Mouse (Mus musculus) urinary bladder, postnatal 14 days (tissue): ENCODE measurements around the gene Ubap2.
A peak's percentile ranks its signal among the peaks of the same experiment; 100 is the strongest.

ENCODE experiments used
- DNase-seq: peaks from one replicate; pipeline ENCODE4 v3.0.0; 2021; ENCODE audit warnings: low spot score

Ubap2 gene

GRCm38 (mm10) chr4:41260691-41261090 is 14.3 kb downstream of the Ubap2 start:
- no peak for DNase-seq

- DNase-seq = no peak
Observed at GRCm38 (mm10) chr4:41259019-41259418, 15.9 kb downstream of the Ubap2 start.

- no peak for DNase-seq
Observed at GRCm38 (mm10) chr4:41257752-41258151, 17.2 kb downstream of the Ubap2 start.

DNA sequence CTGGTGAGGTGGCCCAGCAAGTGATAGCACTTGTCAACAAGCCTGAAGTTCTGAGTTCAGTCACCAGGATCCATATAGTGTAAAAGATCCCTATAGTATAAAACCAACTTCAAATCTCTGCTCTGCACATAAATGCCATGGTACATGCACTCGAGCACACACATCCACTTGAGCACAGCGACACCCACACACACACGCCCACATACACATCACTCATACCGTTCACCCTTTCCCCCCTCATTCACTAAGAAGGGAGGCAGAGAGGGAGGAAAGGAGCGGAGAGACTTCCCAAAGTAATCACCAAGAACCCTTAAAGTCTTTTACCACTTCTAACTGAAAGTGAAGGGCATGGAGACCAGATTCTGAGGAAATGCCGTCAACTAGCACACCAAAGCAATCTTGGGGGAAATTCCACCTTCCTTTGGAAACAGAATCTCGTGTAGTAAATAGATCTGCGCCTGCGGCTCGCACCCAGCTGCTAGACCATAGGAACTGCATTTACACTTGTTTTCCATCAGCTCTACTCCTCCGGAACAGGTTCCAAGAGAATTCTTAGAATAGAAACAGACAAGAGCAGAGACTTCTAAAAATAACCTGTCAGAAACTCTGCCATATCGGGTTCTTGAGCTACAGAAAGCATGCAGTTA is 19.3 kb downstream of the Ubap2 start:
- no peak for DNase-seq

- no peak for DNase-seq
Observed at GRCm38 (mm10) chr4:41253756-41254155, 21.2 kb downstream of the Ubap2 start.

- DNase-seq = no peak
Observed at GRCm38 (mm10) chr4:41245408-41245807, 29.5 kb downstream of the Ubap2 start.

- no peak for DNase-seq
Observed at GRCm38 (mm10) chr4:41240916-41241315, 34.0 kb downstream of the Ubap2 start.

GRCm38 (mm10) chr4:41235621-41236020 is 39.3 kb downstream of the Ubap2 start:
- no peak for DNase-seq

GRCm38 (mm10) chr4:41226351-41226750 is 48.6 kb downstream of the Ubap2 start:
- DNase-seq = peak; percentile 50

GRCm38 (mm10) chr4:41225412-41225811 is 49.5 kb downstream of the Ubap2 start:
- no peak for DNase-seq

DNA sequence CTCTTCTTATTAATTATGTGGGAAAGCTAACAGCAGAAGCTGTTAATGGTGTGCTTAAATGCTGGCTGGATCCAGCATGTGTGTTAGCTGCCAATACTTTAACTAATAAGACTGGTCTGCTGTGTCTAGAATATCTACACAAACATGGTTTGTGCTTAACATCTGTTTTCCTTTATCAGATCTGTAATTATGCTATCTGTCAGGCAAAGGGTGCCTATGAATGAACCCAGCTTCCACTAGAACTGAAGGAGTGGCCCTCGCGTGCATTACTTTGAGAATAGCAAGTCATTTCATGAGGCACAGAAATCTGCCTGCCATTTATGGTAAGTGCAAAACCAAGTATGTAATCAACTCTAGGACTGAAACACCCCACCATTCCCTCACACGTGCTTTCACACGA is 66.9 kb downstream of the Ubap2 start:
- no peak for DNase-seq

DNA sequence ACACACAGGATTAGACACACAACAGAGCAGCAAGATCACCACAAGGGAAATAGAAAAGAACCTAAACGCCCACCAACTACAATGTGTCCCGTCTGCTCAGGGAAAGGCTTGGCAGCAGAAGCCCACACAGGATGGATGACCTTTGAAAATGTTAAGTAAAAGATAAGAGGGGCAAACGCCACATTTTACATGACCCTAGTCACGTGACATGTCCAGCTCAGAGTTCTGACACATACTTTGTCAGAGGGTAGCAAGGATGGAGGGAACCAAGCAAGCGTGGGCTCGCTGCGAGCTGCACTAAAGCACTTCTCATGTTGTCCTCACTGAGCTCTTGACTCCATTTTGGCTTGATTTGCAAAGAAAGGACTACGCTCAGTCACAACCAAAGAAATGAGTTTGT is 69.2 kb downstream of the Ubap2 start:
- DNase-seq = no peak

GRCm38 (mm10) chr4:41202135-41202534 is 72.8 kb downstream of the Ubap2 start:
- no peak for DNase-seq

DNA sequence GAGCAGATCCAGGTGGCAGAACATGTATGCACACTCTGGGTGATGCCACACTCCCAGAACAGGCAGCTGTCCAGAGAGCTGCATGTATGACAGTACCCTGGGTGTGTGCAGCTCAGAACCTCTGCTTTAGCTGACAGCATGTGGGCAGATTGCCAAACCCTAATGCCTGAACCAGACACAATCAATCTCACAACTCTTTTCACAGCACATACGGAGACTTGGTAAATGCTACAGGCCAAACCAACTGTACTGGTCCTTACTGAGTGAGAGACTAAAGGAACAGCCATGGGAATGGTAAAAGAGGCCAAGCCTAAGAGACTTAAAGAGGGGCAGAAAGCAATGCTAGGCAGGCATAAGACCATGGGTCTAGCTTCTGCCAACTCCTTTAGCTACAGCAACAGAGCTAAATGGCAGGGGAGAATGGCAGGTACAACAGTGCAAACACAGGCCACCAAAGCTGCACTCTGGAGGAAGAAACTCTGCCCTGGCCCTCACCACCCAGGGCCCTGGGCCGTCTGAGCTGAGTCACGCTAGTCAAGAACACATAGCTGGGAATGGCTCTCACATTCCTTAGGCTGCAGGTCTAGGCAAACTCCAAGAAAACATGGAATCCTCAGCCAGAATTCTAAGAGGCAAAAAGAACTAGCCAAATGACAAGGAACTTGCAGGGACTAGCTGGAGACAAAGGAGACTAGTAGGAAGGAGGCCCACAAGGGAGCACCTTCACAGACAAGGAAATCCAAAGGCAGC is 77.9 kb downstream of the Ubap2 start:
- DNase-seq = no peak

DNA sequence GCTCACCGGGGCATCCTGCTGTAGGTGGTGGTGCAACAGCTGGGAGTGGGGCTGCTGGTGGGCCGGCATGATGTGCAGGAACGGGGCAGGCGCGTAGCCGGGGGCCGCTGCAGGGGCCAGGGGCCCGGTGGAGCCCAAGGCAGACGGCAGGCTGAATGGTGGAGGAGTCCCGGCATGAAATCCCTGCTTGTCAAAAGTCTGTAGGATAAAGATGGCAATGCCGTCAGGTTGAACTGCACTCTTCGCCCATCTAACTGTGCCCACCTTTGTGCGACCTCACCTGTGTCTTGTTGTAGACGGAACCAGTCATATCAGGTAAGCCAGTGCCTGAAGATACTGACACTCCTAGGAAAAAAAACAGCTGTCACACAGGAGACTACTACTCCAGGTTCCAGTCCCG is 79.6 kb downstream of the Ubap2 start:
- no peak for DNase-seq

DNA sequence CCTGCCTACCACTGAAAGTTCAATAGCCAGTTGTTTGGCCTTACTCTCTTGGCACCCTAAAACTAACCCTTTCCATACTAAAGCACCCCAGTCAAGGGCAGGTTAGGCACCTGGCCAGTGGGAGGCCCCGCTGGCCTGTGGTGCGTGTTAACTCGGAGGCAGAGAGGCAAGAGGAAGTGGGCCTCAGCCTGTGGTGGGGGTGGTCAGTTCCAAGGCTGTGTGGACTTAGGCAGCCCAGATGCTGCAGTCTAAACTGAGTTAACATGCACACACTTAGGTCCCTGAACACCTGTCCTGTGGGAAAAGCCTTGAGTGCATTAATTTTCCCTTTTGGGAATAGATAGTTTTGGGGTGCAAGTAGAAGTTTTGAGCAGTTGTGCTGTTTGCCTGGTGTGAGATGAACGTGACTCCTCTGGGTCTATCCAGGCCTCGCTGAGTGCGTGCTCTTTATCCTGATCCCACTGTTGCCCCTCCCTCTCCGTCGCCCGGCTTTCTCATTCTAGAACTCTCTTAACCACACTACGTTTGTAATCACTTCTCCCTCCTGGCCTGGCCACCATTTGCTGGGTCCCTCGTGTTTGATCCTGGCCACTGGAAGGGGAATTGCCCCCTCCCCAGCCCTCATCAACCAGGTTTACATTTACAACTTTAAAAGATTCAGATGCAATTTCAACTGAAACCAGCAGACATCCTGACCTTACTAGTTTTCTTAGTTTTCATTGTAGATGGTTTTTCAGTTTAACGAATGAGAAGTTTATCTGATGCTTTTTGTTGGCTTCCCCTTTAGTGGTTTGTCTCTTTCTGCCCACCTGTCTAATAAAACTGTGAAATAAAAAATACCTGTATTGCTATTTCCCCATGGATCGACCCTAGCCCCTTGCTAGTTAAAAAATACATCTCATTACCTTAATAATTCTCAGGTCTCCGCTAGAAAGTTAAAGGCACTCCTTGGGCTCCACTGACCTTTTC is 82.1 kb downstream of the Ubap2 start:
- no peak for DNase-seq

DNA sequence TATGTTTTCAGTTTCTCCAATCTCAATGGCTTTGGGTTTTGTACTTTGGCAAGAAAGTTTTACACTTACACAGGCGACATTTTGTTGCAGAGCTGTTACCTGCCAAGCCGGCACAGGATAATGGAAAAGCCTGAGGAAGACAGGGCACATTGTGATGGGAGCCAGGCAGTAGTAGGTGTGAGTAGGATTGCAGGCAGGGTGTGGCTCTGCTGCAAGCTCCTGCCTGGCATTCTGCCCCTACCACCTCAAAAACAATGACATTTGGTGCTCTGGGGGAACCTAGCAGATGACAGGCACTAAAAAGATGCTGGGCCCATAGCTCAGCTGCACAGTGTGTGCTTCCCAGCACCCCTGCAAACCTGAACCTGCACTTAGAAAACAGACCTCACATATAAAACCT is 85.1 kb downstream of the Ubap2 start:
- no peak for DNase-seq

- DNase-seq = no peak
Observed at GRCm38 (mm10) chr4:41179825-41180725, 94.9 kb downstream of the Ubap2 start.

GRCm38 (mm10) chr4:41174631-41175030 is 100.3 kb downstream of the Ubap2 start:
- DNase-seq = no peak

- DNase-seq = no peak
Observed at GRCm38 (mm10) chr4:41170970-41171369, 104.0 kb downstream of the Ubap2 start.

DNA sequence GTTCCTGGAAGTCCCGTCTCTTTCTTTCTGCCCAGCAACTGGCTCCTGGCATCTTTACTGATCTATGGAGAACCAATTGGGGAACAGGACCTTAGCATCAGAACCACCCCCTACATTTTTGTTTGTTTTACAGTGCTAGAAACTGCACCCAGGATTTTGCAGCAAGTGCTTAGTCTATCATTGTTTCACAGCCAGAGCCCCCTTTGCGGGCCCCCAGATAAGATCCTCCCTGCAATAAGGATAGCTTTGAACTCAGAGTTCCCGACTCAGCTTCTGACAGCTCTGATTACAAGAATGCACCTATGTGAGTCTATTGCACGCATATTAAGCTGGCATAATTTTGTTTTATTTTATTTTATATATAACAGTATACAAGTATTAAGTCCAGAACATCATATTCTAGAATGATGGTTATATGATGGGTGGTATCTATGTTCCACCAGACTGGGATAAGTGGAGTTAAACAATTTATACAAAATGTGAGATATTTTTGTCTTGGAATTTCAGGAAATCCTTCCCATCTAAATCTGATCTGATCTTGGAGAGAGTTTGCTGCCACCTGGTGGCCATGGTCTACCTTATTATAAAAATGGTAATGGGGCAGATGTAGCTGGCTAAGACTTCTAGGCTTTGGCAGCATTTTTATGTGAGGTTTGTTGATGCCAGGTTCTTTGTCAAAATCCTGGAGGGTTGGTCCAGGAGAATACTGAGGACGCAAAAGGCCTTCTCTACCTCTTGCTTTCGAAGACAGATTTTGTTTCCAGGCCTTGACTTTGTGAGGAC is 109.1 kb downstream of the Ubap2 start:
- DNase-seq = peak; percentile 80
